Mouse (Mus musculus): ENCODE data around the gene Ubl7.

DNA sequence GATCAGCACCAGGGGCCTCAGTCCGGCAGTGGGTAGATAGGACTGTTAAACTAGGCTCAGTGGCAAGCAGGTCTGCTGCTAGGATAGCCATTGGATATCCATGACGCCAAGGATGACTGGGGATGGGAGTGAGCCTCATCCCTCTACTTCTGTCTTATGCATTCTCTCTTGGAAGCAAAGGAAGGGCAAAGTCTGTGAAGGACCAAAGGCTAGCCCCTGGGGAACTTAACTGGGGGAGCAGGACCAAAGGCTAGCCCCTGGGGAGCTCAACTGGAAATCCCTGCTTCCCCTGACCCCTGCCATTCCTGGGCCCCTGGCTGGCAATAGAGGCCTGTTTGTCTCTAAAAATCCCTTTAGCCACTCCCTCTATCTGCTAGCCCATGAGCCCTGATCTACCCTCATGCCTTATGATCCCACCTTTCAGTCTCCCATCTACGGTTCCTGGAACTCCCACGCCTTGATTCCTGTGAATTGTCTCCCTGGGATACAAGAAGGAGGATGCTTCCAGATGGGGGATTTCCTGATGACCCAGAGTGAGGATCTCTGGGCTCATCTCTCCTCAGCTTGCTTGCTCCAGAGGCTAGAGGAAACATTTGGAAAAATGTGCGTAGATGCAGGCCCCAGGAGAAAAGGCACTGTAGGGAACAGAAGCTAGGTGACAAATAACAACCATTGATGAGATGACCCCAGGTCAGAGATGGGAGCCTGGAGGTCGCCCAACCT, 53.9 kb downstream of the Ubl7 start:
- no peak for TF ChIP-seq NRF1 (IDR thresholded peaks at IDR 0.05; ENCODE audit: low read depth, low read length)
- no peak for TF ChIP-seq CTCF (conservative IDR thresholded peaks at IDR 0.05 in 1 of 2, IDR thresholded peaks at IDR 0.05 in 1 of 2; ENCODE audit: low read depth in 2 of 2, low read length in 2 of 2)
- no peak for TF ChIP-seq NELFE (IDR thresholded peaks at IDR 0.05; ENCODE audit: low read depth, low read length)
- TF ChIP-seq MXI1 (IDR thresholded peaks at IDR 0.05; ENCODE audit: low read depth, low read length) = no peak
- no peak for TF ChIP-seq TBP (conservative IDR thresholded peaks at IDR 0.05; ENCODE audit: low read depth, low read length)
- no peak for TF ChIP-seq ELF1 (IDR thresholded peaks at IDR 0.05; ENCODE audit: low read depth, low read length)
- no peak for TF ChIP-seq ZC3H11A (IDR thresholded peaks at IDR 0.05; ENCODE audit: low read depth, low read length)
- TF ChIP-seq POLR2AphosphoS2 (IDR thresholded peaks at IDR 0.05; ENCODE audit: low read depth, low read length) = no peak; the same call in 1 of the 2 replicates
